Mouse (Mus musculus) neural tube, embryonic 11.5 days (tissue): ENCODE data around the gene Dnm2. TPM values are rescaled to one million over a fixed set of nuclear protein-coding genes. Genes with fewer than 3 reads are reported as not detected.

ENCODE experiments used
- ATAC-seq: fragments of 200-750 bp; cut with Nextera tagmentation; 2 replicates; pipeline ENCODE4 v1.8.0; 2017; ENCODE audit warnings: moderate number of reproducible peaks, mild to moderate bottlenecking, moderate TSS enrichment, moderate library complexity; ENCODE audit not compliant: insufficient read depth, low FRiP score, low TSS enrichment
- DNase-seq: peaks from one replicate; pipeline ENCODE4 v3.0.0-alpha.2; 2015; ENCODE audit warnings: low spot score
- H3K27ac ChIP-seq: fragments of 300-500 bp; sonication (generic); 2 replicates; pipeline ENCODE4 v1.5.1; 2014; ENCODE audit warnings: low read depth, mild to moderate bottlenecking, low read length
- H3K27me3 ChIP-seq: fragments of 300-500 bp; sonication (generic); 2 replicates; pipeline ENCODE4 v1.6.1; 2014; ENCODE audit warnings: mild to moderate bottlenecking, low read length, mixed read lengths; ENCODE audit not compliant: control insufficient read depth, insufficient read depth
- H3K36me3 ChIP-seq: fragments of 300-500 bp; sonication (generic); 2 replicates; pipeline ENCODE4 v1.6.1; 2014; ENCODE audit warnings: mild to moderate bottlenecking, low read length, moderate library complexity, mixed read lengths; ENCODE audit not compliant: control insufficient read depth, insufficient read depth
- H3K4me1 ChIP-seq: fragments of 300-500 bp; sonication (generic); 2 replicates; pipeline ENCODE4 v1.6.1; 2014; ENCODE audit warnings: low read length, mixed read lengths; ENCODE audit not compliant: control insufficient read depth, insufficient read depth
- H3K4me2 ChIP-seq: fragments of 300-500 bp; sonication (generic); 2 replicates; pipeline ENCODE4 v1.6.1; 2014; ENCODE audit warnings: low read depth, mild to moderate bottlenecking, moderate library complexity
- H3K4me3 ChIP-seq: fragments of 300-500 bp; sonication (generic); 2 replicates; pipeline ENCODE4 v1.5.1; 2014; ENCODE audit warnings: low read depth, low read length
- H3K9ac ChIP-seq: fragments of 300-500 bp; sonication (generic); 2 replicates; pipeline ENCODE4 v1.6.1; 2014; ENCODE audit warnings: mild to moderate bottlenecking, low read length
- H3K9me3 ChIP-seq: fragments of 300-500 bp; sonication (generic); 2 replicates; pipeline ENCODE4 v1.6.1; 2016; ENCODE audit warnings: low read length; ENCODE audit not compliant: control insufficient read depth
- WGBS: fragments of 180-500 bp; shearing (Covaris S2); extraction: QIAGEN DNeasy Blood & Tissue Kit; methylation state at CpG from one replicate; pipeline ENCODE4 v1.1.7; 2014; 5-methylcytosine and 5-hydroxymethylcytosine counted together
- polyA plus RNA-seq: library from polyadenylated mRNA; unstranded; fragments of >200 nt; fragmentation: Nextera tagmentation; extraction: Ambion mirVana; gene quantifications from 2 replicates; pipeline ENCODE4 v1.2.1, GENCODE M21; 2014

Gene Dnm2
- polyA plus RNA-seq, 1 experiment from 2014 or later = 69.7 TPM

- no peak for ATAC-seq
These were observed 5.1 kb upstream of the Dnm2 start for GRCm38 (mm10) chr9:21419646-21420045.

GRCm38 (mm10) chr9:21425556-21425945 lies 843 bp downstream of the Dnm2 start:
- H3K4me3 ChIP-seq = peak overlapping the region; percentile 83
- H3K9ac ChIP-seq = peak overlapping the region; percentile 88
- H3K4me1 ChIP-seq = peaks cover 9% of the 10 kb centered on the region
- H3K36me3 ChIP-seq = peaks cover 3% of the 10 kb centered on the region; the same call in 1 of the 2 replicates
- WGBS = 13% methylated on average over 6 of the region's 6 CpGs
- H3K4me2 ChIP-seq = peak overlapping the region; percentile 91
- no peaks in the 10 kb centered on the region for H3K27me3 ChIP-seq
- H3K27ac ChIP-seq = 0 out of 2 replicates have a peak overlapping the region, but pooled peaks have one; percentile 29
- ATAC-seq = no peak; the same call in 1 of the 2 replicates
- no peaks in the 10 kb centered on the region for H3K9me3 ChIP-seq
- DNase-seq = no peak

More at GRCm38 (mm10) chr9:21419646-21420045, 5.1 kb upstream of the Dnm2 start:
- WGBS = 94% methylated on average over 2 of the region's 2 CpGs
- H3K36me3 ChIP-seq = peaks cover 11% of the 10 kb centered on the region
- DNase-seq = no peak
- no peak overlapping the region for H3K27ac ChIP-seq
- no peak overlapping the region for H3K4me2 ChIP-seq
- no peaks in the 10 kb centered on the region for H3K4me1 ChIP-seq
- no peaks in the 10 kb centered on the region for H3K9me3 ChIP-seq
- H3K4me3 ChIP-seq = no peak overlapping the region
- no peaks in the 10 kb centered on the region for H3K27me3 ChIP-seq
- H3K9ac ChIP-seq = no peak overlapping the region

- H3K27ac ChIP-seq = no peak overlapping the region
These were observed 1.3 kb downstream of the Dnm2 start for GRCm38 (mm10) chr9:21426013-21426412.

GRCm38 (mm10) chr9:21426525-21426924 lies 1.8 kb downstream of the Dnm2 start:
- H3K27ac ChIP-seq = no peak overlapping the region
- no peaks in the 10 kb centered on the region; the same call in 1 of the 2 replicates for H3K36me3 ChIP-seq
- no peak overlapping the region; the same call in 1 of the 2 replicates for H3K4me2 ChIP-seq
- H3K4me1 ChIP-seq = peaks cover 9% of the 10 kb centered on the region
- no peak overlapping the region for H3K9ac ChIP-seq
- DNase-seq (no peak), ATAC-seq (no peak)
- 84% methylated on average over 2 of the region's 2 CpGs for WGBS
- no peak overlapping the region for H3K4me3 ChIP-seq
- H3K9me3 ChIP-seq = no peaks in the 10 kb centered on the region
- H3K27me3 ChIP-seq = no peaks in the 10 kb centered on the region

More at GRCm38 (mm10) chr9:21426013-21426412, 1.3 kb downstream of the Dnm2 start:
- peak overlapping the region; percentile 88 for H3K9ac ChIP-seq
- H3K27me3 ChIP-seq = no peaks in the 10 kb centered on the region
- H3K4me2 ChIP-seq = peak overlapping the region; percentile 91
- peaks cover 1% of the 10 kb centered on the region; the same call in 1 of the 2 replicates for H3K36me3 ChIP-seq
- ATAC-seq (no peak), DNase-seq (no peak)
- peaks cover 9% of the 10 kb centered on the region for H3K4me1 ChIP-seq
- 18% methylated on average over 1 of the region's 1 CpGs for WGBS
- H3K9me3 ChIP-seq = no peaks in the 10 kb centered on the region
- peak overlapping the region; percentile 83 for H3K4me3 ChIP-seq

GRCm38 (mm10) chr9:21427773-21428172 lies 3.1 kb downstream of the Dnm2 start:
- WGBS = 88% methylated on average over 2 of the region's 2 CpGs
- ATAC-seq = no peak
- H3K4me2 ChIP-seq = no peak overlapping the region

GRCm38 (mm10) chr9:21428178-21428577 lies 3.5 kb downstream of the Dnm2 start:
- H3K36me3 ChIP-seq = no peaks in the 10 kb centered on the region
- H3K27ac ChIP-seq = no peak overlapping the region
- no peak overlapping the region for H3K4me3 ChIP-seq
- no peak for ATAC-seq
- H3K9ac ChIP-seq = no peak overlapping the region
- no peak for DNase-seq
- no peaks in the 10 kb centered on the region for H3K27me3 ChIP-seq
- peaks cover 9% of the 10 kb centered on the region for H3K4me1 ChIP-seq
- WGBS = 94% methylated on average over 6 of the region's 6 CpGs
- no peak overlapping the region for H3K4me2 ChIP-seq
- H3K9me3 ChIP-seq = no peaks in the 10 kb centered on the region

More at GRCm38 (mm10) chr9:21427773-21428172, 3.1 kb downstream of the Dnm2 start:
- Histone ChIP-seq H3K4me1 (peaks cover 9% of the 10 kb centered on the region), H3K4me3 (no peak overlapping the region), H3K9me3 (no peaks in the 10 kb centered on the region), H3K36me3 (no peaks in the 10 kb centered on the region), H3K27me3 (no peaks in the 10 kb centered on the region), H3K27ac (no peak overlapping the region), H3K9ac (no peak overlapping the region)
- no peak for DNase-seq

- H3K4me2 ChIP-seq = no peak overlapping the region
- no peak overlapping the region for H3K27ac ChIP-seq
- H3K27me3 ChIP-seq = no peaks in the 10 kb centered on the region
- H3K9ac ChIP-seq = no peak overlapping the region
- no peak for ATAC-seq
- DNase-seq = no peak
- H3K36me3 ChIP-seq = no peaks in the 10 kb centered on the region
- H3K9me3 ChIP-seq = no peaks in the 10 kb centered on the region
- H3K4me3 ChIP-seq = no peak overlapping the region
- peaks cover 5% of the 10 kb centered on the region for H3K4me1 ChIP-seq
- 92% methylated on average over 7 of the region's 7 CpGs for WGBS
These were observed 6.0 kb downstream of the Dnm2 start for GRCm38 (mm10) chr9:21430724-21431123.

- ATAC-seq (no peak), DNase-seq (no peak)
- Histone ChIP-seq H3K4me3 (no peak overlapping the region), H3K4me2 (no peak overlapping the region), H3K9ac (no peak overlapping the region), H3K27ac (no peak overlapping the region), H3K27me3 (no peaks in the 10 kb centered on the region), H3K36me3 (no peaks in the 10 kb centered on the region), H3K9me3 (no peaks in the 10 kb centered on the region), H3K4me1 (no peaks in the 10 kb centered on the region)
- 87% methylated on average over 7 of the region's 7 CpGs for WGBS
These were observed 7.4 kb downstream of the Dnm2 start for GRCm38 (mm10) chr9:21432066-21432465.

GRCm38 (mm10) chr9:21433766-21434165 lies 9.1 kb downstream of the Dnm2 start:
- Histone ChIP-seq H3K9me3 (no peaks in the 10 kb centered on the region), H3K4me3 (no peak overlapping the region), H3K4me2 (no peak overlapping the region), H3K36me3 (no peaks in the 10 kb centered on the region), H3K27me3 (no peaks in the 10 kb centered on the region), H3K9ac (no peak overlapping the region), H3K27ac (no peak overlapping the region), H3K4me1 (no peaks in the 10 kb centered on the region)
- WGBS = 92% methylated on average over 8 of the region's 8 CpGs
- no peak for ATAC-seq
- DNase-seq = no peak
